Mouse (Mus musculus) megakaryocyte progenitor cell, adult 5-6 weeks (primary cell): ENCODE results near the gene Rasal2. TPM values are rescaled to one million over a fixed set of nuclear protein-coding genes. Genes with fewer than 3 reads are reported as not detected.

Source experiments
- ATAC-seq: replicated peaks from 2 replicates; pipeline ENCODE4 v1.8.0; 2016; ENCODE audit warnings: mild to moderate bottlenecking, moderate TSS enrichment, inconsistent platforms; ENCODE audit not compliant: poor library complexity
- total RNA-seq, 2 experiments: library from RNA; stranded (forward) in 1 of 2; stranded (reverse) in 1 of 2; fragments of 157-497, 149-512 nt in 1 of 2; fragments of 200-1000 nt in 1 of 2; gene quantifications; 2 replicates each; pipeline versions ENCODE4 v1.2.3 to v1.2.4; 2015 to 2017

Rasal2 gene
- total RNA-seq, 2 experiments from 2014 or later: 1.7 to 3.2 TPM

DNA sequence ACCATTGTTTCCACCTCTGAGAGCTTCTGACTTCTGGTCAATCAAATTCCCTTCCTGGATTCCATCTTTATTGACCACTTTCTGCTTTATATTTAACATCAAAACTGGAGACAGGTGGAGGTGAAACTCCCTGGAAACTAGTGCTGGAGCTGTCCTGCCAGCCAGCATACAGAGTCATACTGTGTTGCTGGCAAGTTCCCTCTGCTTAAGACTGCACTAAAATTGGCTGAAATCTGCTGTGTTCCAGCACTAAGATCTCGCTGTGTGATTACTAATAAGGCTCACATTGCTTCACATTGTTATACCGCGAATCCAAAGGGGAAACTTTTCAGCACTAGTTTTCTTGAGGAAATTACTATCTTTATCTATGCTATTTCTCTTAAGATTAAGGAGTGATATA lies 267.8 kb downstream of the Rasal2 start:
- ATAC-seq: no peak

- ATAC-seq: no peak
Observed at GRCm38 (mm10) chr1:157143326-157143932, 269.0 kb downstream of the Rasal2 start.

- no peak for ATAC-seq
Observed at GRCm38 (mm10) chr1:157141014-157141413, 271.4 kb downstream of the Rasal2 start.

- no peak for ATAC-seq
Observed at GRCm38 (mm10) chr1:157137854-157138241, 274.5 kb downstream of the Rasal2 start.

- no peak for ATAC-seq
Observed at GRCm38 (mm10) chr1:157137132-157137853, 275.1 kb downstream of the Rasal2 start.

DNA sequence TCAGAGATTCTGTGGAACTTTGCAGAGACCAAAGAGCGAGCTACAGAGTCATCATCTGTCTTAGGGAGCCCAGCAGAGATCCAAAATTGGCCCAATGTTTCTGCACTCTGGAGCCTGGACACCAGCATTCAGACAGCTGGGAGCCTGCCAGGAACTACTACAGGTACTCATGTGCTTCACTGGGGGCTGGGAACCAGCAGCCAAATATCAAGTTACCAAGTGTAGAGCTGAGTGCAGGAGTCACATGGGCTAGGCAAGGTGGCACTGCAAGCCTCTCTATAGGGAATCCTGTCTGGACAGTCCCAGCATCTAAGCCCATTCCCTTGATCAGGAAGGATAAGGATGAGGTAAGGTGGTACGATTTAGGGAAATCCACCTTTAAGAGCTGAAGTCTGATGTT lies 284.2 kb downstream of the Rasal2 start:
- ATAC-seq: no peak

DNA sequence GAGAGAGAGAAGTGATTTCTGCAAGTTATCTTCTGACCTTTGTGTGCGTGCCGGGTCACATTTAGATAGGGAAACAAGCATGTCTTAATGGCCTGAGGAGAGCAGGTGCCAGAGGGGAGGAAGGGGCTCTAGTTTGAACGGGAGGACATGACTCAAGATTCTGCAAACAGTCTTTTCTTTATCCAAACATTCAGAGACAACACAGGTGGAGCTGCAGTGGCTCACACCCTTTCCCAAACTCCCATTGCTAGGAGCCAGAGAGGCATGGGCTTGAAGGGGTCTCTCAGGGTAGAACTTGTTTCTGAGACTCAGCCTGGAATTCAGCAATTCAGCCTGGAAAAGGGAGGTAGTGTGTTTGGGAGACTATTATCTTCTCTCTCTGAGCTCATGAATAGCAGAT lies 288.6 kb downstream of the Rasal2 start:
- ATAC-seq: no peak

- ATAC-seq: no peak
Observed at GRCm38 (mm10) chr1:157119168-157119567, 293.2 kb downstream of the Rasal2 start.

GRCm38 (mm10) chr1:157117440-157117839 lies 295.0 kb downstream of the Rasal2 start:
- no peak for ATAC-seq

GRCm38 (mm10) chr1:157114492-157114891 lies 297.9 kb downstream of the Rasal2 start:
- no peak for ATAC-seq

DNA sequence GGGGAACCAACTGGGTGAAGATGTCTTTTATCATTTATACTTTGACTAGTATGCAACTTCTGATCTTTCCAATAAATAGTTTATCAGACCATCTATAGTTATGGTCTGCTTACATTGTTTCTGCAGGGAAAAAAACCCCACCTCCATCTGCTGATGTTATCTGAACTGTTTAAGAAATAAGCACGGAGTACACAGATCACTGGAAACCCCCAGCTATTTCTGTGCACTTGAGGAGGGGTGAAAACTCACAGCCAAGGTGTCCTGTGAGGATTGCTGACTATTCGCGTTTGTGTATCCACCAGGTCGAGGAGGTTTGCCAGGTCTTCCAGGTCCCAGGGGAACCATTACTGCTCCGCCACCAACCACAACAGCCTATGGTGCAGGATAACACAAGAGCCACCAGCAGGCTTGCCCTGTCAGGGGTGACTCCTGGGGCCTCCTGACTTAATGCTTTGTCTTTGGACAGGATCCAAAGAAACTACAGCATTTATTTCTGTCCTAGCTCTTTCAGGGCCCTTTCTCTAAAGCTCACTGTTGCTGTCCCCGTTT lies 302.0 kb downstream of the Rasal2 start:
- no peak for ATAC-seq

DNA sequence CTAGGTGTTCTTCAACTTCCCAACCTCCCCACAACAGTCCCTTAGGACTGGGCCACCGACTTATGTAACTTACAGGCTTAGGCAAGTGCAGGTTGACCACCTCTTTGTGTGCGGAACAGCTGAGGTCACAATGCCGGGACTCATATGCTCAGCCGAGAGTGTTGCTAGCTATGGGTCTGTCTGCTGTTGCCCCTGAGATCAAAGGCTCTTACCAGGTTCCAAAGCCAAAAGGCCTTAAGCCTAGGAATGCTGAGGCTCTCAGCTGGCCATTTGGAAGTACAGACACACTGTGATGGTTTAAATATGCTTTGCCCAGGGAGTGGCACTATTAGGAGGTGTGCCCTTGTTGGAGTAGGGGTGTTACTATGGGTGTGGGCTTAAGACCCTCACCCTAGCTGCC lies 303.8 kb downstream of the Rasal2 start, which contains the start of gene Tex35:
Gene Tex35 (minus strand): TSS at position 101 of the 400 bp plus-strand sequence.
- ATAC-seq: no peak

DNA sequence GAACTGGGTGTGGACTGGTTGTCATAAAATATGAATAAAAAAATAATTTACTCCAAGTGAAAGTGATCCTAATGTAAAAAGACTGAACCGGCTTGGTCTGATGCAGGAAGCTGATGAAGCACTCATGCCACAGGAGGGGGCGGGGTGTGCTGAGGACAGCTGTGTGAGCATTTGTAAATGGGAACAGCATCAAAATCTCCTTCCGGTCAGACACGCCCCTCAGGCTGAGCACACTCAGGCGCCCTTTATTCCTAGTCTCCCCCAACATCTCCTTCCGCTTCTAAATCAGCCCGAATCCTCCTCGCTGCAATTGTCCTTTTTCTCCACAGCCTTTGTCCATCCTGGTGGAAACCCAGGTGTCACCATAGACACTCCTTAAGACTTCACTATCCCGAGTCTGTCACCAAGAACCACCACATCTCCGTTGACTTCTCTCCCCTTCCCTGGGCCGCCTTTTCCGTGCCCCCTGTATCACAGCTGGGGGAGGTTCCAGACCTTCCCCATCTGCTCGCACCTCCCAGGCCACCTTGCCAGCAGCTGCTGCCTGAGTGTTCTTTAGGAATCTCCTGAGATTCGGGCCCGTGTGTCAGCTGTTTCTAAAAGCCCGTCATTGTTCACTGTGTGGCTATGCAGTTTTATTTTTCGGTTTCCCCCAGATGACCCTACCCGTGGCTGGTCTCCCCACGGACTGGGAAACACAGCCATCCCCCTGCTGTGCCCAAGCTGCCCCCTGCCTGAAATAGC lies 311.1 kb downstream of the Rasal2 start:
- ATAC-seq: peak; percentile 99

DNA sequence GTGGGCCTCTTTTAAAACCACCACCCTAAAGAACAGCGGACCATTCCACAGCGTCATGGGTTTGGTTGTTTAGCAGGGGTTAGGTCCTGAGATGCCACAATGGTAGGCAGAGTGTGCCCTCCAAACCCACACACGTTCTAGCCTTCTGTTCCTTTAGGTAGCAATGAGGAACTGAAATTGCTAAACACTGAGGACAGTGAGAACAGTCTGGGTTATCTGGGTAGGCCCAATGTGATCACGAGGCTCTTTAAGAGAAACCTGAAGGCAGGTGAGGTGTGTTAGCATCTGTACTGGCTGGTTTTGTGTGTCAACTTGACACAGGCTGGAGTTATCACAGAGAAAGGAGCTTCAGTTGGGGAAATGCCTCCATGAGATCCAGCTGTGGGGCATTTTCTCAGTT lies 316.9 kb downstream of the Rasal2 start:
- ATAC-seq: no peak

- ATAC-seq: no peak
Observed at GRCm38 (mm10) chr1:157092622-157093021, 319.8 kb downstream of the Rasal2 start.

DNA sequence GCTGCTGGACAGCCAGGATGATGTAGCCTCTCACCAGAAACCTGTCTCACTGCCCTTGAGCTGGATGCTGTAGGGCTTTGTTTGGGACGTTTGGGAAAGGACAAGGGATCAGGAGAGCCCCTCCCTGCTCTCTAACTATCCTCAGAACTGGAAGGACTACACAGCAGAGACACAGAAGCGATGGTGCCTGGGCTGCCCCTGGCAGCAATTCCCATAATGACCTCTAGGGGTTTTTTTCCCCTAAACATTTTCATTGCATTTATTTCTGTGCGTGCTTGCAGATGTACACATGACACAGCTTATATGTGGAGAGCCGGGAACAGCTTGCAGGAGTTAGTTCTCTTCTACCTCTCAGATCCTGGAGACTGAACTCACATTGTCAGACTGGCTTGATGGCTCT lies 320.3 kb downstream of the Rasal2 start:
- ATAC-seq: peak; percentile 66

- ATAC-seq: no peak
Observed at GRCm38 (mm10) chr1:157090835-157091234, 321.6 kb downstream of the Rasal2 start.

DNA sequence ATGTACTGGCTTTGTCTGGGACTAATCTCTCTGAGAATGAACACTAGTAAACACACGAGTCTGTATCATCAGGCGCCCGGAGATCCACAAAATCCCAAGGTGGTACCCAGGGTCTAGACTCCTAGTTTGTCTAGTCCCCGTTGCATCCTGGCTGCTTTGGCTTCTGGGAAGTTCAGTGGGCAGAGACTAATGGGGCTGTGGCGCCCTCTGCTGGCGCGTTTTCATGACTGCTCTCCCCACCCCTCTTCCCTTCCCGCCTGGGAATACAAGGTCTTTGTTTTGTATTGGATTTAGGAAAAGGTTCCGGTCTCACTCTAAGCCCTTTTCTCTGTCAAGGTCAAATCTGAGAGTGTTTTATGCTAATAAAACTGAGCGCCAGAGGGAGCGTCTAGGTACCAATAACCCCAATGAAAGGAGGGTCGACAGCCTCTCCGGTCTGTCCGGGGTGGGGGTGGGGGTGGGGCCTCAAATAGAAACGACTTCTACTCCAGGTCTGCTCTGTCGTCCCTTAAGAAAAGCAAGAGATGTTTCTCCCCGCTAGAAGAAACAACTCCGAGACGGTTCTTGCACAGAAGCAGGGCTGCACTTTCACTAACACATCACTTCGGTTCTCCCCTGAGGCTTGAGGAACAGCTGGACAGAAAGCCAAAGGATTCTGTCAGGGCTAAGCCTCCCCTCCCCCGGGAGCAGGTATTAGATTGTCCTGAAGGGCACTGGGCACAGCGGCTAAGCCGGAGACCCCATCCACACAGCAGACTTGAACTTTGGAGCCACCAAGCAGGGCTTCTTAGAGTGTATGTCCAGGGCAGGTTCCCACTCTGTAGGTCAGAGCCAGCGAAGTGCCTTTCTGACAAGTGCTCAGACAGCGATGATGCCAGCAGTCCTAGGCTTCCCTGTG lies 326.0 kb downstream of the Rasal2 start:
- ATAC-seq: peak; percentile 75
